Mouse (Mus musculus) neural tube, embryonic 14.5 days (tissue): ENCODE measurements around the gene Clec2l. TPM values are rescaled to one million over a fixed set of nuclear protein-coding genes. Genes with fewer than 3 reads are reported as not detected.

Experiments
- ATAC-seq: fragments of 200-750 bp; cut with Nextera tagmentation; 2 replicates; pipeline ENCODE4 v1.8.0; 2017; ENCODE audit warnings: low read depth, mild to moderate bottlenecking, moderate TSS enrichment, moderate library complexity
- H3K27ac ChIP-seq: fragments of 300-500 bp; sonication (generic); 2 replicates; pipeline ENCODE4 v1.5.1; 2014; ENCODE audit warnings: low read depth, mild to moderate bottlenecking, control low read depth, low read length, moderate library complexity, mixed read lengths
- H3K27me3 ChIP-seq: fragments of 300-500 bp; sonication (generic); 2 replicates; pipeline ENCODE4 v1.6.1; 2014; ENCODE audit warnings: low read length; ENCODE audit not compliant: control insufficient read depth, insufficient read depth
- H3K36me3 ChIP-seq: fragments of 300-500 bp; sonication (generic); 2 replicates; pipeline ENCODE4 v1.6.1; 2014; ENCODE audit warnings: low read length, mixed read lengths; ENCODE audit not compliant: control insufficient read depth, insufficient read depth
- H3K4me1 ChIP-seq: fragments of 300-500 bp; sonication (generic); 2 replicates; pipeline ENCODE4 v1.6.1; 2014; ENCODE audit warnings: low read length; ENCODE audit not compliant: control insufficient read depth, insufficient read depth
- H3K4me2 ChIP-seq: fragments of 300-500 bp; sonication (generic); 2 replicates; pipeline ENCODE4 v1.6.1; 2014; ENCODE audit warnings: mild to moderate bottlenecking, low read depth, low read length, control low read depth
- H3K4me3 ChIP-seq: fragments of 300-500 bp; sonication (generic); 2 replicates; pipeline ENCODE4 v1.5.1; 2014; ENCODE audit warnings: low read depth, low read length, control low read depth, mixed read lengths
- H3K9ac ChIP-seq: fragments of 300-500 bp; sonication (generic); replicated peaks from 2 replicates; pipeline ENCODE4 v1.6.1; 2014; ENCODE audit warnings: low read depth, mild to moderate bottlenecking, control low read depth, low read length, mixed read lengths
- H3K9me3 ChIP-seq: fragments of 300-500 bp; sonication (generic); 2 replicates; pipeline ENCODE4 v1.6.1; 2016; ENCODE audit warnings: low read length; ENCODE audit not compliant: control insufficient read depth
- WGBS: fragments of 180-500 bp; shearing (Covaris S2); extraction: QIAGEN DNeasy Blood & Tissue Kit; methylation state at CpG from one replicate; pipeline ENCODE4 v1.1.7; 2014; 5-methylcytosine and 5-hydroxymethylcytosine counted together
- polyA plus RNA-seq: library from polyadenylated mRNA; unstranded; fragments of >200 nt; fragmentation: Nextera tagmentation; extraction: Ambion mirVana; gene quantifications from 2 replicates; pipeline ENCODE4 v1.2.1, GENCODE M21; 2014

Gene Clec2l
- polyA plus RNA-seq, 1 experiment from 2014 or later, result 33.0 TPM

GRCm38 (mm10) chr6:38718625-38719024 is 55.8 kb downstream of the Clec2l start:
- Histone ChIP-seq H3K4me3 (no peak overlapping the region), H3K36me3 (peaks cover 70% of the 10 kb centered on the region), H3K9ac (no peak overlapping the region), H3K27ac (no peak overlapping the region), H3K4me1 (no peaks in the 10 kb centered on the region), H3K4me2 (no peak overlapping the region), H3K27me3 (no peaks in the 10 kb centered on the region), H3K9me3 (no peaks in the 10 kb centered on the region)
- WGBS, result 89% methylated on average over 7 of the region's 7 CpGs
- no peak for ATAC-seq

- ATAC-seq, result no peak
- Histone ChIP-seq H3K4me3 (no peak overlapping the region), H3K4me1 (no peaks in the 10 kb centered on the region), H3K4me2 (no peak overlapping the region), H3K9me3 (no peaks in the 10 kb centered on the region), H3K27ac (no peak overlapping the region), H3K9ac (no peak overlapping the region), H3K36me3 (peaks cover 65% of the 10 kb centered on the region), H3K27me3 (no peaks in the 10 kb centered on the region)
- WGBS, result 32% methylated on average over 6 of the region's 6 CpGs
These were observed 56.4 kb downstream of the Clec2l start for GRCm38 (mm10) chr6:38719229-38719628.

- no peak overlapping the region for H3K4me3 ChIP-seq
- no peak overlapping the region for H3K9ac ChIP-seq
- no peak overlapping the region for H3K4me2 ChIP-seq
- no peak for ATAC-seq
- H3K27ac ChIP-seq, result no peak overlapping the region
- peaks cover 44% of the 10 kb centered on the region for H3K36me3 ChIP-seq
- WGBS, result 91% methylated on average over 1 of the region's 1 CpGs
- no peaks in the 10 kb centered on the region for H3K9me3 ChIP-seq
- H3K27me3 ChIP-seq, result no peaks in the 10 kb centered on the region
- no peaks in the 10 kb centered on the region for H3K4me1 ChIP-seq
These were observed 58.5 kb downstream of the Clec2l start for GRCm38 (mm10) chr6:38721361-38721760.

GRCm38 (mm10) chr6:38725515-38725914 is 62.6 kb downstream of the Clec2l start:
- H3K36me3 ChIP-seq, result peaks cover 28% of the 10 kb centered on the region
- no peak overlapping the region for H3K9ac ChIP-seq
- no peaks in the 10 kb centered on the region for H3K27me3 ChIP-seq
- no peak overlapping the region for H3K4me3 ChIP-seq
- H3K27ac ChIP-seq, result no peak overlapping the region
- no peak overlapping the region for H3K4me2 ChIP-seq
- ATAC-seq, result no peak
- H3K9me3 ChIP-seq, result no peaks in the 10 kb centered on the region
- H3K4me1 ChIP-seq, result no peaks in the 10 kb centered on the region
- 95% methylated on average over 3 of the region's 3 CpGs for WGBS

Other genes starting within 250 kb of the Clec2l start
- gene Ubn2, start 229.1 kb upstream of the Clec2l start, polyA plus RNA-seq, result 26.5 and 32.5 TPM in 2 replicates
- gene Fmc1, start 129.6 kb upstream of the Clec2l start, polyA plus RNA-seq, result 181 and 227 TPM in 2 replicates
- gene Luc7l2, start 111.7 kb upstream of the Clec2l start, polyA plus RNA-seq, result 71.7 and 79.8 TPM in 2 replicates
- gene Klrg2, start 25.8 kb upstream of the Clec2l start, polyA plus RNA-seq, result 0.13 TPM in 1 of 2 replicates, not detected in the other
- 1.7 and 2.0 TPM in 2 replicates for gene Tbxas1, start 212.3 kb downstream of the Clec2l start, polyA plus RNA-seq
- gene Hipk2, start 213.1 kb downstream of the Clec2l start, polyA plus RNA-seq, result 38.9 and 41.4 TPM in 2 replicates